Mouse (Mus musculus) thymus, adult 2 months (tissue): ENCODE results near the gene Smarca2. TPM values are rescaled to one million over a fixed set of nuclear protein-coding genes. Genes with fewer than 3 reads are reported as not detected.

ENCODE experiments used
- DNase-seq: peaks from one replicate; pipeline ENCODE4 v3.0.0; 2021
- H3K27ac ChIP-seq: fragments of 200-500 bp; 2 replicates; pipeline ENCODE4 v1.5.1; 2012; ENCODE audit warnings: low read length, control low read depth; ENCODE audit not compliant: control insufficient read depth, insufficient read depth
- H3K27me3 ChIP-seq: fragments of 200-500 bp; 2 replicates; pipeline ENCODE4 v1.6.1; 2012; ENCODE audit warnings: mild to moderate bottlenecking, low read length, moderate library complexity, mixed read lengths; ENCODE audit not compliant: control insufficient read depth, insufficient read depth
- H3K36me3 ChIP-seq: fragments of 200-500 bp; 2 replicates; pipeline ENCODE4 v1.6.1; 2012; ENCODE audit warnings: mild to moderate bottlenecking, low read length, moderate library complexity; ENCODE audit not compliant: control insufficient read depth, insufficient read depth
- H3K4me1 ChIP-seq: fragments of 200-500 bp; replicated peaks from 2 replicates; pipeline ENCODE4 v1.6.1; 2012; ENCODE audit warnings: low read length; ENCODE audit not compliant: control insufficient read depth, insufficient read depth
- H3K4me3 ChIP-seq: fragments of 200-500 bp; 2 replicates; pipeline ENCODE4 v1.5.1; 2012; ENCODE audit warnings: mild to moderate bottlenecking, low read length, control low read depth, moderate library complexity; ENCODE audit not compliant: control insufficient read depth, insufficient read depth
- CTCF ChIP-seq: fragments of 200-500 bp; IDR thresholded peaks from 2 replicates; pipeline ENCODE4 v1.5.1; 2012; ENCODE audit warnings: mild to moderate bottlenecking, control low read depth, low read length, moderate library complexity, borderline replicate concordance; ENCODE audit not compliant: control insufficient read depth, poor library complexity, insufficient read depth; ENCODE audit errors: extremely low read depth
- POLR2A ChIP-seq: fragments of 200-500 bp; IDR thresholded peaks from 2 replicates; pipeline ENCODE4 v1.6.1; 2012; ENCODE audit warnings: mild to moderate bottlenecking, low read length, control low read depth, moderate library complexity; ENCODE audit not compliant: control insufficient read depth, poor library complexity, insufficient read depth; ENCODE audit errors: extremely low read depth
- WGBS: fragments of 180-500 bp; shearing (Covaris S2); methylation state at CpG from one replicate; pipeline ENCODE4 v1.1.7; 2018; 5-methylcytosine and 5-hydroxymethylcytosine counted together
- polyA plus RNA-seq: library from polyadenylated mRNA; depleted of rRNA; stranded (reverse); fragments of >200 nt; gene quantifications from 2 replicates; pipeline ENCODE4 v1.2.3, GENCODE M21; 2012

The Smarca2 gene
- polyA plus RNA-seq, 1 experiment: 38.9 TPM

- Histone ChIP-seq H3K4me1 (peaks cover 4% of the 10 kb centered on the region), H3K4me3 (no peak overlapping the region), H3K27me3 (no peaks in the 10 kb centered on the region), H3K27ac (no peak overlapping the region), H3K36me3 (peaks cover 8% of the 10 kb centered on the region)
- WGBS: 55% methylated on average over 10 of the region's 10 CpGs
- TF ChIP-seq CTCF (no peak), POLR2A (no peak)
- no peak for DNase-seq
Measured at GRCm38 (mm10) chr19:26641269-26641668, 36.4 kb downstream of the Smarca2 start.

- no peaks in the 10 kb centered on the region for H3K27me3 ChIP-seq
- no peak overlapping the region for H3K4me3 ChIP-seq
- peaks cover 16% of the 10 kb centered on the region for H3K36me3 ChIP-seq
- TF ChIP-seq CTCF (no peak), POLR2A (no peak)
- H3K27ac ChIP-seq: no peak overlapping the region
- peaks cover 9% of the 10 kb centered on the region for H3K4me1 ChIP-seq
- 91% methylated on average over 4 of the region's 4 CpGs for WGBS
- no peak for DNase-seq
Measured at GRCm38 (mm10) chr19:26643011-26643410, 38.2 kb downstream of the Smarca2 start.

GRCm38 (mm10) chr19:26643936-26644335 is 39.1 kb downstream of the Smarca2 start:
- H3K4me1 ChIP-seq: peaks cover 9% of the 10 kb centered on the region
- no peak overlapping the region for H3K4me3 ChIP-seq
- 86% methylated on average over 4 of the region's 4 CpGs for WGBS
- no peaks in the 10 kb centered on the region for H3K27me3 ChIP-seq
- no peak for DNase-seq
- peaks cover 18% of the 10 kb centered on the region for H3K36me3 ChIP-seq
- H3K27ac ChIP-seq: no peak overlapping the region
- no peak for TF ChIP-seq POLR2A
- no peak for TF ChIP-seq CTCF

GRCm38 (mm10) chr19:26645016-26645415 is 40.2 kb downstream of the Smarca2 start:
- Histone ChIP-seq H3K27ac (no peak overlapping the region), H3K27me3 (no peaks in the 10 kb centered on the region), H3K4me3 (no peak overlapping the region), H3K4me1 (peaks cover 9% of the 10 kb centered on the region), H3K36me3 (peaks cover 28% of the 10 kb centered on the region)
- DNase-seq: no peak
- TF ChIP-seq CTCF: no peak
- no peak for TF ChIP-seq POLR2A
- WGBS: 92% methylated on average over 3 of the region's 3 CpGs

GRCm38 (mm10) chr19:26646128-26646527 is 41.3 kb downstream of the Smarca2 start:
- Histone ChIP-seq H3K27ac (no peak overlapping the region), H3K36me3 (peaks cover 23% of the 10 kb centered on the region), H3K4me3 (no peak overlapping the region), H3K27me3 (no peaks in the 10 kb centered on the region), H3K4me1 (peaks cover 9% of the 10 kb centered on the region)
- DNase-seq: peak; percentile 84
- TF ChIP-seq POLR2A: no peak
- TF ChIP-seq CTCF: no peak
- WGBS: 1% methylated on average over 2 of the region's 2 CpGs

GRCm38 (mm10) chr19:26650585-26651273 is 45.9 kb downstream of the Smarca2 start:
- no peak for TF ChIP-seq CTCF
- no peak for TF ChIP-seq POLR2A
- no peak for DNase-seq
- no peak overlapping the region for H3K27ac ChIP-seq
- H3K4me3 ChIP-seq: no peak overlapping the region
- H3K27me3 ChIP-seq: no peaks in the 10 kb centered on the region
- peaks cover 6% of the 10 kb centered on the region for H3K4me1 ChIP-seq
- 94% methylated on average over 7 of the region's 7 CpGs for WGBS
- H3K36me3 ChIP-seq: peaks cover 32% of the 10 kb centered on the region

- no peak for DNase-seq
- H3K36me3 ChIP-seq: 0 out of 2 replicates have a peak, but pooled peaks cover 5% of the 10 kb centered on the region
- no peak for TF ChIP-seq CTCF
- no peak for TF ChIP-seq POLR2A
- H3K4me3 ChIP-seq: no peak overlapping the region
- 92% methylated on average over 7 of the region's 7 CpGs for WGBS
- H3K27ac ChIP-seq: no peak overlapping the region
- H3K27me3 ChIP-seq: no peaks in the 10 kb centered on the region
- no peaks in the 10 kb centered on the region for H3K4me1 ChIP-seq
Measured at GRCm38 (mm10) chr19:26658324-26658723, 53.5 kb downstream of the Smarca2 start.
